In genomic region chr15:11406769-11407168, GRCm38 (mm10) we compare ENCODE assay signal across 8 mouse cellular contexts. TPM values are rescaled to one million over a fixed set of nuclear protein-coding genes. Genes with fewer than 3 reads are reported as not detected.
DNase-seq lines count a peak whose midpoint lies in the region; ATAC-seq and TF ChIP-seq lines count a peak whose summit lies in the region.

No protein-coding gene starts in this region.

- no peaks in the 10 kb centered on the region for H3K36me3 ChIP-seq in hindbrain, embryonic 16.5 days (ENCODE audit: control insufficient read depth, insufficient read depth, low read length)

- peak; percentile 11 for DNase-seq in cerebellum, adult 8-10 months
- DNase-seq in cerebellum, adult 9-10 months: no peak
- peak; percentile 29 for DNase-seq in right cerebral cortex, postnatal 4 days
- DNase-seq in right cerebral cortex, postnatal 36 days (ENCODE audit: low spot score in 2 of 2): no peak
- DNase-seq in mesoderm, embryonic 11.5 days (ENCODE audit: low read depth, low spot score): peak; percentile 28
- no peak for DNase-seq in layer of hippocampus, adult 2 months (ENCODE audit: low spot score in 2 of 2)
- no peak for DNase-seq in frontal cortex, postnatal 10 days (ENCODE audit: low spot score in 2 of 2)

- no peak overlapping the region for H3K4me2 ChIP-seq in hindbrain, embryonic 16.5 days (ENCODE audit: low read length)

- TF ChIP-seq CTCF in layer of hippocampus, adult 2 months (conservative IDR thresholded peaks at IDR 0.05): no peak

- no peak overlapping the region for H3K9ac ChIP-seq in hindbrain, embryonic 16.5 days (ENCODE audit: low read depth, low read length)

- no peaks in the 10 kb centered on the region for H3K9me3 ChIP-seq in hindbrain, embryonic 16.5 days (ENCODE audit: control insufficient read depth, low read length)

- no peak overlapping the region for H3K4me3 ChIP-seq in hindbrain, embryonic 16.5 days (ENCODE audit: low read length)
- H3K4me3 ChIP-seq in layer of hippocampus, adult 2 months: no peak overlapping the region

- WGBS in hindbrain, embryonic 16.5 days: 22% methylated on average over 9 of the region's 9 CpGs

- no peak overlapping the region for H3K27ac ChIP-seq in hindbrain, embryonic 16.5 days (ENCODE audit: low read depth, low read length)
- H3K27ac ChIP-seq in layer of hippocampus, adult 2 months: no peak overlapping the region

- ATAC-seq in hindbrain, embryonic 16.5 days: peak; percentile 30; the same call in 1 of the 2 replicates

- peaks cover 4% of the 10 kb centered on the region; the same call in 1 of the 2 replicates for H3K27me3 ChIP-seq in hindbrain, embryonic 16.5 days (replicated peaks; ENCODE audit: control insufficient read depth, insufficient read depth, low read length)

- no peaks in the 10 kb centered on the region for H3K4me1 ChIP-seq in hindbrain, embryonic 16.5 days (ENCODE audit: control insufficient read depth, insufficient read depth, low read depth, low read length)

RNA-seq across cellular contexts. Expression of gene Tars, which starts 7.3 kb away (rescaled TPM):
- 45.3 and 45.6 TPM in 2 replicates for polyA plus RNA-seq in hindbrain, embryonic 16.5 days (2015; fragmentation: Nextera tagmentation; extraction: Ambion mirVana)
- total RNA-seq in layer of hippocampus, adult 2 months (2021): 10 to 100 TPM; 30.2 to 35.8 TPM

Comparison
In these comparisons a context has a peak if more than half of its experiments do, and no peak if none do; other contexts are left out.
1. DNase-seq: peak in cerebellum, adult 8-10 months (single experiment), right cerebral cortex, postnatal 4 days (single experiment) and mesoderm, embryonic 11.5 days (single experiment); none in cerebellum, adult 9-10 months (single experiment), right cerebral cortex, postnatal 36 days (0 of 2), layer of hippocampus, adult 2 months (0 of 2) and frontal cortex, postnatal 10 days (0 of 2).